Mouse (Mus musculus) forebrain, embryonic 11.5 days (tissue): ENCODE measurements around the gene Pde3a. TPM values are rescaled to one million over a fixed set of nuclear protein-coding genes. Genes with fewer than 3 reads are reported as not detected.

Experiments
- ATAC-seq: fragments of 200-750 bp; cut with Nextera tagmentation; replicated peaks from 2 replicates; pipeline ENCODE4 v1.8.0; 2017; ENCODE audit warnings: moderate TSS enrichment; ENCODE audit not compliant: low FRiP score
- DNase-seq: peaks from one replicate; pipeline ENCODE4 v3.0.0-alpha.2; 2017; ENCODE audit warnings: low spot score
- H3K27ac ChIP-seq: fragments of 300-500 bp; sonication (generic); 2 replicates; pipeline ENCODE4 v1.5.1; 2014; ENCODE audit warnings: low read depth, low read length
- H3K27me3 ChIP-seq: fragments of 300-500 bp; sonication (generic); 2 replicates; pipeline ENCODE4 v1.6.1; 2014; ENCODE audit warnings: mild to moderate bottlenecking, low read length, mixed read lengths; ENCODE audit not compliant: control insufficient read depth, insufficient read depth
- H3K36me3 ChIP-seq: fragments of 300-500 bp; sonication (generic); 2 replicates; pipeline ENCODE4 v1.6.1; 2014; ENCODE audit warnings: mild to moderate bottlenecking, low read length, moderate library complexity, mixed read lengths; ENCODE audit not compliant: control insufficient read depth, insufficient read depth
- H3K4me1 ChIP-seq: fragments of 300-500 bp; sonication (generic); replicated peaks from 2 replicates; pipeline ENCODE4 v1.6.1; 2014; ENCODE audit warnings: low read length, mixed read lengths; ENCODE audit not compliant: control insufficient read depth, insufficient read depth
- H3K4me2 ChIP-seq: fragments of 300-500 bp; sonication (generic); 2 replicates; pipeline ENCODE4 v1.6.1; 2014; ENCODE audit warnings: low read depth, mild to moderate bottlenecking, low read length, moderate library complexity, mixed read lengths; ENCODE audit not compliant: severe bottlenecking
- H3K4me3 ChIP-seq: fragments of 300-500 bp; sonication (generic); 2 replicates; pipeline ENCODE4 v1.5.1; 2014; ENCODE audit warnings: low read depth, low read length
- H3K9ac ChIP-seq: fragments of 300-500 bp; sonication (generic); 2 replicates; pipeline ENCODE4 v1.6.1; 2014; ENCODE audit warnings: low read length
- H3K9me3 ChIP-seq: fragments of 300-500 bp; sonication (generic); 2 replicates; pipeline ENCODE4 v1.6.1; 2016; ENCODE audit warnings: low read length, mixed read lengths; ENCODE audit not compliant: control insufficient read depth
- WGBS: fragments of 180-500 bp; shearing (Covaris S2); extraction: QIAGEN DNeasy Blood & Tissue Kit; methylation state at CpG from one replicate; pipeline ENCODE4 v1.1.7; 2014; 5-methylcytosine and 5-hydroxymethylcytosine counted together
- polyA plus RNA-seq: library from polyadenylated mRNA; unstranded; fragments of >200 nt; fragmentation: Nextera tagmentation; extraction: Ambion mirVana; gene quantifications from 2 replicates; pipeline ENCODE4 v1.2.1, GENCODE M21; 2014

Pde3a gene
- polyA plus RNA-seq, 1 experiment from 2014 or later, result 1.7 TPM

DNA sequence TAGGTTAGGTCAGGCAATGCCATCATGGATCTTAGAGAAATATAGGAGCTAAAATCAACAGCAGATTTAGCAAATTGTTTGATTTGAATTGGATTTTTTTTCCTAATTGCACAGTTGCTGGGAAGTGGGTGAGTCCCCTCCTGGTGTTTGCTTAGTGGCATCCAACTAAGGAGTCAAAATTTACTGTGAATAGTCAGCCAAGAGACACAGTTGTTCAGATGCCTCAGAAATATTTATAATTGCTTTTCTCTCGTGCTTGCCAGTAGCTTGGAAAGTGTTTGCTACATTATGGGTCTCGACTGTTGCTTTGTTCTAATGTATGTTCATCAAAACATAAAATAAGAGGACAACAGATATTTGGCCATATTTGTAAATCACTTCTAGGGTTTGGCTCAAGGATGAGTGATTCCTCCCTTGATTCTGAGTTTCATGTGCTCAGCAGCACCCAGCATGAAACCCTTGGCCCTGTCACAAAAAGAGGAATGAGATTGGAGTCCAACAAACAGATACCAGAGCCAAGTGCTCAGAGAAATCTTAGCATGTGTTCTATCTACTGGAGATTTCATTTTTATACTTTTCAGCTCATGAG lies 125.5 kb downstream of the Pde3a start:
- DNase-seq, result no peak
- no peak overlapping the region for H3K4me2 ChIP-seq
- 84% methylated on average over 2 of the region's 2 CpGs for WGBS
- H3K27me3 ChIP-seq, result no peaks in the 10 kb centered on the region
- ATAC-seq, result no peak
- H3K4me1 ChIP-seq, result no peaks in the 10 kb centered on the region
- H3K27ac ChIP-seq, result no peak overlapping the region
- H3K36me3 ChIP-seq, result no peaks in the 10 kb centered on the region
- H3K4me3 ChIP-seq, result no peak overlapping the region
- no peaks in the 10 kb centered on the region for H3K9me3 ChIP-seq
- H3K9ac ChIP-seq, result no peak overlapping the region

DNA sequence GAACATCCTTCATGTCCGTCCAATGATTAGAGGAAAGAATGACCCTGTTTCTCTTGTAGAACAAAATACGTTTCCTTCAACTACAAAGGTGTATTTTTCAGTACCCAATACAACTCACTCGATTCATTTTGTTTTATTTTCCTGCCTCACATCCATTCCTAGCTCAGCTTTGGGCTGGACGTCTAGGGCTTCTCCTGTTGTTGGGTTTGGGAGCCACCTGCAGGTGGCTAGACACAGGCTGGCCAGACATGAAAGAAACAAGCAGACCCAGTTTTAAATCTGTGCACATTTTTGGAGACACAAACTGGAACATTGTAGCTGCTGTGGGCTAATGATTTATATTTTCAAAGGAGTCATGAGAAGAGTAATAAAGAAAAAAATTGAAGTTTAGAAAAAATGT lies 126.1 kb downstream of the Pde3a start:
- no peaks in the 10 kb centered on the region for H3K4me1 ChIP-seq
- no peak for ATAC-seq
- H3K27me3 ChIP-seq, result no peaks in the 10 kb centered on the region
- H3K36me3 ChIP-seq, result no peaks in the 10 kb centered on the region
- no peak overlapping the region for H3K4me3 ChIP-seq
- H3K9ac ChIP-seq, result no peak overlapping the region
- no peaks in the 10 kb centered on the region for H3K9me3 ChIP-seq
- H3K4me2 ChIP-seq, result no peak overlapping the region
- H3K27ac ChIP-seq, result no peak overlapping the region
- no peak for DNase-seq
- 75% methylated on average over 4 of the region's 4 CpGs for WGBS

DNA sequence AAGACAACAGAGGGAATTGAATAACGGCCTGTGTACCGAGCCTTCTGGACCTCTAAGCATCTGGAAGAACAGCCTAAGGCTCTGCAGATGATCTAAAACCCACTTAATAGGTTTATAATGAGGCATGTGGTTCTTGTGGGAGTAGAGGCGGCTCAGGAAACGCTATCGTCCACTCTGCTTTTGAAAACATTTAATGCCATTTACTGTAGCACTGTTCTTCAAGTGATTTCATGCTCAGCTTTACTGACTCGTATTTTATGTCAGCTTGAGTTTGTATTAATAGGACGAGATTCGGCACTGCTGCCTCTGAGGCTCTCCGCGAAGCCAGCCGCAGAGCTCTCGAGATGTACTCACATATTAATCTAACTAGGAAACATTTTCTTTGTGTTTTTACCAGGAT lies 131.9 kb downstream of the Pde3a start:
- 71% methylated on average over 12 of the region's 12 CpGs for WGBS
- no peaks in the 10 kb centered on the region for H3K9me3 ChIP-seq
- ATAC-seq (no peak), DNase-seq (no peak)
- no peaks in the 10 kb centered on the region for H3K4me1 ChIP-seq
- H3K4me2 ChIP-seq, result no peak overlapping the region
- no peak overlapping the region for H3K27ac ChIP-seq
- no peak overlapping the region for H3K9ac ChIP-seq
- no peaks in the 10 kb centered on the region for H3K36me3 ChIP-seq
- no peaks in the 10 kb centered on the region for H3K27me3 ChIP-seq
- H3K4me3 ChIP-seq, result no peak overlapping the region

DNA sequence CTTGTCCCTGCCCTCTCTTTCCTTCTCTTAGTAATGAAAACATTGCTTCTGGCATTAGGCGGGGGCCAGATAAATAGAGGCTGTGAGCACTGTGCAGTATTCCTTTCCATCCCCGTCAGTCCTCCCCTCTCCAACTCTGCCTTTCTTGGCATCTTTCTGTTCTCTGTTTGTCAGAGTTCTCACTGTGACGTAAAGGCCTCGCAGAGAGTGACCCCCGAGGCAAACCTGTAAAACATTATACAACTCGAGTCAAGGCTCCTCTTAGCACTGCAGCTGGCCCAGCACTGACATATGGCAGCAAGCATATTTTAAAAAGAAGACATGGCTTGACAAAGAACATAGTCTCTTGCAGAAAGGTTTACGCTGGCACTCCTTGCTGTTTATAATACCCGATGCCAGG lies 132.4 kb downstream of the Pde3a start:
- H3K27me3 ChIP-seq, result no peaks in the 10 kb centered on the region
- no peak for DNase-seq
- no peaks in the 10 kb centered on the region for H3K4me1 ChIP-seq
- no peak overlapping the region for H3K4me2 ChIP-seq
- H3K9ac ChIP-seq, result no peak overlapping the region
- H3K36me3 ChIP-seq, result no peaks in the 10 kb centered on the region
- ATAC-seq, result no peak
- H3K4me3 ChIP-seq, result no peak overlapping the region
- no peak overlapping the region for H3K27ac ChIP-seq
- 69% methylated on average over 8 of the region's 8 CpGs for WGBS
- no peaks in the 10 kb centered on the region for H3K9me3 ChIP-seq

DNA sequence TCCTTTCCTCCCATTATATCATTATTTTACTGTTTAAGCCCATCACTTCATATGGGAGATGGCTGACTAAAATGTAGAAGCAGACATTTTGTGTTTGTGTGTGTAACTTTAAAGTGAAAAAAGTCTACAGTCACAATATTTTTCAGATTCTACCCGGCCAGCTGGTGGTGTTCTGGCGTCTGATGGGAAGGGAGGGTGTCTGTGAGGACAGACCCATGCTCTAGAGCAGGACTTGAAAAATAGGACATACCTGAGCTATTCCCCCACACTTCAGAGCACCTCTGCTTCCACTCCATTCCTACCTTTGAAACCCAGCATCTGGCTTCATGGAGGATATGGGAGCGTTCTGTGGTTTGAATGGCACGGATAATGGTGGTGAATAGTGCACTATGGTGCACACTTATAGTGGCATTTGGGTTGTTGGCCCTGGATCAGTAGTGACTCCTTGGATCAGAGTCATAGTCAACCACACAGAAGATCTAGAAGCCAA lies 132.9 kb downstream of the Pde3a start:
- Histone ChIP-seq H3K27ac (no peak overlapping the region), H3K4me3 (no peak overlapping the region), H3K4me1 (no peaks in the 10 kb centered on the region), H3K36me3 (no peaks in the 10 kb centered on the region), H3K4me2 (no peak overlapping the region), H3K9me3 (no peaks in the 10 kb centered on the region), H3K9ac (no peak overlapping the region), H3K27me3 (no peaks in the 10 kb centered on the region)
- ATAC-seq (no peak), DNase-seq (no peak)
- WGBS, result 90% methylated on average over 4 of the region's 4 CpGs

DNA sequence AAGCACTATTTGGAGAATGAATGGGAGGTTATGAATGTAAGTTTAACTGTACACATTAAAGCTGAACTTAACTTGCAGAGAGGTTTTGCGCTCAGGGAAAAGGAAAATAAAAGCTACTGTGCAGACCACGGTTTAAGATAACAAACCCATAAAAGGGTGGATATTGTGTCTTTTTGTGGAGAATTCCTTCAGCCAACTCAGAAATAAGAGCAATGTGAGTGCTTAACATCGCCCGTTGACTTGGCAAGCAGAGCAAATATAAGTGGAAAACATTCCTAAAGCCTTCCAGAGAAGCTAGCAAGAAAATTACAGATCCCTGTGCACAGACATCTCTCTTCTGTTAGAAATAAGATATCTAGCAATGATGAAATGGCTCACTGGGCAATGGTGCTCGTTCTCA lies 139.0 kb downstream of the Pde3a start:
- WGBS, result 86% methylated on average over 5 of the region's 5 CpGs
- Histone ChIP-seq H3K4me3 (no peak overlapping the region), H3K4me2 (no peak overlapping the region), H3K27me3 (no peaks in the 10 kb centered on the region), H3K36me3 (no peaks in the 10 kb centered on the region), H3K27ac (no peak overlapping the region), H3K9ac (no peak overlapping the region), H3K9me3 (no peaks in the 10 kb centered on the region), H3K4me1 (no peaks in the 10 kb centered on the region)
- DNase-seq, result no peak
- ATAC-seq, result no peak

DNA sequence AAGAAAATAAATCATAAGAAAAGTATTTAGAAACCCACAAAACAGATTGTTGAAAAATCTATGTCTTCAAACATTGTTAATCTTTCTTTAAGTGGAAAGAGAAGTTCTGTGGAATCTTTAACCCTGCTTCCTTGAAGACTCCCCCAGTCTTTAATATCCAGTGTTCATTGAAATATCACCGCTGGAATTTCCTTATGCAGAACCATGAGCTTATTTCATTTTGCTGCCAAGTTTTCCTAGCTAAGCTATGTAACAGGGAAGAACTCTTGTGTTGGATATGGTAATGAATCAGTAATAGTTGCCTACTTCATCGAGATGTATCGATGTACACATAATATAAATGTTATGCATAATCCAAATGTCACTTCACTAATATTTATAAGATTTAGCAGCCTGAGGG lies 146.9 kb downstream of the Pde3a start:
- Histone ChIP-seq H3K4me2 (no peak overlapping the region), H3K27ac (no peak overlapping the region), H3K4me1 (no peaks in the 10 kb centered on the region), H3K9me3 (no peaks in the 10 kb centered on the region), H3K9ac (no peak overlapping the region), H3K4me3 (no peak overlapping the region), H3K36me3 (no peaks in the 10 kb centered on the region), H3K27me3 (no peaks in the 10 kb centered on the region)
- no peak for DNase-seq
- WGBS, result 96% methylated on average over 3 of the region's 3 CpGs
- no peak for ATAC-seq

DNA sequence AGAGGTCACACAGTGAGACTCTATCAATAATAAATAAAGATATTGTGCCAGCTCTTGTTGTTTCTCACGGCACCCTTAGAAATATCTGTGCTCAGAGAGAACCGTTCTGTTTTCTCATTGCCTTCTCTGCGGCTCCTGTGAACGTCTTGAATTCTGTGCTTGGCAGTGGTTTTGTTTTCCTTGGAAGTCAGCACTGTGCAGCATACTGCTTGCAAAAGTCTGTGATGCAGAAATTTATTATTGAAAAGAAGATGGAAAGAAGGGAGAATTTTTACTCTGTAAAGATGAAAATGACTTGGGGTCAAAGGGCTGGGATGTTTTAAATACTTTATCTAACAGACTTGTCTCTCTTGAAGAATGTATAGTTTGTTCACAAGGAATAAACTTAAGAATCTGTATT lies 150.3 kb downstream of the Pde3a start:
- no peak for DNase-seq
- H3K4me3 ChIP-seq, result no peak overlapping the region
- WGBS, result 74% methylated on average over 4 of the region's 4 CpGs
- no peaks in the 10 kb centered on the region for H3K36me3 ChIP-seq
- H3K4me2 ChIP-seq, result no peak overlapping the region
- H3K9ac ChIP-seq, result no peak overlapping the region
- ATAC-seq, result no peak
- H3K27me3 ChIP-seq, result no peaks in the 10 kb centered on the region
- H3K9me3 ChIP-seq, result no peaks in the 10 kb centered on the region
- H3K4me1 ChIP-seq, result no peaks in the 10 kb centered on the region
- H3K27ac ChIP-seq, result no peak overlapping the region

DNA sequence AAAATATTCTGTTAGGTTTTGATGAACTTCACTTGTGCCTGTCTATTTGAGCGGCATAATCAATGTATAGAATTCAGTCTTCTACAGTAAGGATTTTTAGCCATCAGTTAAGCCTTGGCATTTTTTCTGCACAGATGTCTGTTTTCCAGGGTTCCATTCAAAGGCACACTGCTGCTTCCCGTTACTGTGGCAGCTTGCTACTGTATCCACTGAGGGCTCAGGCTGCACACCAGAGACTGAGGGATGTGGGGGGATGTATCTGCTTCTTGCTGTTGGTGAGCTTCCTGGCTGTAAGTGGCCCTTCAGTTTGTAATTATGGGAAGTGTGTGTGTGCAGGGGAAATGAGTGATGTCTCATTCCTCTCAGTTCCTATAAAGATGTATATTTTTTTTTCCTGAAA lies 154.9 kb downstream of the Pde3a start:
- H3K36me3 ChIP-seq, result no peaks in the 10 kb centered on the region
- no peak overlapping the region for H3K27ac ChIP-seq
- no peaks in the 10 kb centered on the region for H3K9me3 ChIP-seq
- no peak overlapping the region for H3K9ac ChIP-seq
- no peak overlapping the region for H3K4me3 ChIP-seq
- no peaks in the 10 kb centered on the region for H3K4me1 ChIP-seq
- H3K27me3 ChIP-seq, result no peaks in the 10 kb centered on the region
- DNase-seq (no peak), ATAC-seq (no peak; the same call in 1 of the 2 replicates)
- WGBS, result 76% methylated on average over 2 of the region's 2 CpGs
- H3K4me2 ChIP-seq, result no peak overlapping the region
